Mouse (Mus musculus): ENCODE measurements at regions not wholly inside any gene's neighbourhood (a gene's known extent, or its start where the extent isn't known, plus 50 kb on each side); places are given as distances from the start of the nearest gene placed in this dataset.

GRCm38 (mm10) chr7:129995529-129995928 is 403.9 kb downstream of the Wdr11 start:
- no peaks in the 10 kb centered on the region for H3K27me3 ChIP-seq (ENCODE audit: control insufficient read depth, insufficient read depth, insufficient read length)
- H3K4me3 ChIP-seq (ENCODE audit: insufficient read depth, poor library complexity, severe bottlenecking) = no peak overlapping the region
- no peaks in the 10 kb centered on the region for H3K79me3 ChIP-seq (ENCODE audit: low read depth)
- TF ChIP-seq MYOD1 (IDR thresholded peaks at IDR 0.05; ENCODE audit: control insufficient read depth, insufficient read length, low read depth) (no peak), MAX (IDR thresholded peaks at IDR 0.05) (no peak), FOSL1 (IDR thresholded peaks at IDR 0.05; ENCODE audit: insufficient read depth, low read length, poor library complexity, severe bottlenecking) (no peak), USF1 (IDR thresholded peaks at IDR 0.05; ENCODE audit: low read depth) (no peak), CTCF (IDR thresholded peaks at IDR 0.05; ENCODE audit: control insufficient read depth, insufficient read depth, insufficient read length) (no peak), CEBPB (IDR thresholded peaks at IDR 0.05; ENCODE audit: low read depth) (no peak), MYOG (IDR thresholded peaks at IDR 0.05; ENCODE audit: control insufficient read depth, extremely low read depth, insufficient read length) (no peak)
- H3ac ChIP-seq (ENCODE audit: control insufficient read depth, insufficient read length, low read depth) = no peak overlapping the region
- no peaks in the 10 kb centered on the region for H3K79me2 ChIP-seq (ENCODE audit: control insufficient read depth, insufficient read depth)
- no peaks in the 10 kb centered on the region for H3K36me3 ChIP-seq (ENCODE audit: control insufficient read depth, insufficient read depth)

GRCm38 (mm10) chr7:130001064-130001463 is 409.4 kb downstream of the Wdr11 start:
- H3K79me2 ChIP-seq (ENCODE audit: control insufficient read depth, insufficient read depth) = no peaks in the 10 kb centered on the region
- no peak overlapping the region for H3ac ChIP-seq (ENCODE audit: control insufficient read depth, insufficient read length, low read depth)
- TF ChIP-seq MYOG (IDR thresholded peaks at IDR 0.05; ENCODE audit: control insufficient read depth, extremely low read depth, insufficient read length) (no peak), MYOD1 (IDR thresholded peaks at IDR 0.05; ENCODE audit: control insufficient read depth, insufficient read length, low read depth) (no peak), CTCF (IDR thresholded peaks at IDR 0.05; ENCODE audit: control insufficient read depth, insufficient read depth, insufficient read length) (no peak), CEBPB (IDR thresholded peaks at IDR 0.05; ENCODE audit: low read depth) (no peak), MAX (IDR thresholded peaks at IDR 0.05) (no peak), FOSL1 (IDR thresholded peaks at IDR 0.05; ENCODE audit: insufficient read depth, low read length, poor library complexity, severe bottlenecking) (no peak), USF1 (IDR thresholded peaks at IDR 0.05; ENCODE audit: low read depth) (no peak)
- H3K36me3 ChIP-seq (ENCODE audit: control insufficient read depth, insufficient read depth) = no peaks in the 10 kb centered on the region
- no peak overlapping the region for H3K4me3 ChIP-seq (ENCODE audit: insufficient read depth, poor library complexity, severe bottlenecking)
- no peaks in the 10 kb centered on the region for H3K79me3 ChIP-seq (ENCODE audit: low read depth)
- H3K27me3 ChIP-seq (ENCODE audit: control insufficient read depth, insufficient read depth, insufficient read length) = no peaks in the 10 kb centered on the region

GRCm38 (mm10) chr7:130002002-130002401 is 410.3 kb downstream of the Wdr11 start:
- H3K36me3 ChIP-seq (ENCODE audit: control insufficient read depth, insufficient read depth) = no peaks in the 10 kb centered on the region
- no peak overlapping the region for H3ac ChIP-seq (ENCODE audit: control insufficient read depth, insufficient read length, low read depth)
- no peak overlapping the region for H3K4me3 ChIP-seq (ENCODE audit: insufficient read depth, poor library complexity, severe bottlenecking)
- no peak for TF ChIP-seq USF1 (IDR thresholded peaks at IDR 0.05; ENCODE audit: low read depth)
- no peak for TF ChIP-seq MYOD1 (IDR thresholded peaks at IDR 0.05; ENCODE audit: control insufficient read depth, insufficient read length, low read depth)
- TF ChIP-seq CTCF (IDR thresholded peaks at IDR 0.05; ENCODE audit: control insufficient read depth, insufficient read depth, insufficient read length) = no peak
- no peak for TF ChIP-seq FOSL1 (IDR thresholded peaks at IDR 0.05; ENCODE audit: insufficient read depth, low read length, poor library complexity, severe bottlenecking)
- no peak for TF ChIP-seq CEBPB (IDR thresholded peaks at IDR 0.05; ENCODE audit: low read depth)
- no peak for TF ChIP-seq MAX (IDR thresholded peaks at IDR 0.05)
- TF ChIP-seq MYOG (IDR thresholded peaks at IDR 0.05; ENCODE audit: control insufficient read depth, extremely low read depth, insufficient read length) = no peak
- no peaks in the 10 kb centered on the region for H3K79me3 ChIP-seq (ENCODE audit: low read depth)
- H3K27me3 ChIP-seq (ENCODE audit: control insufficient read depth, insufficient read depth, insufficient read length) = peaks cover 4% of the 10 kb centered on the region
- no peaks in the 10 kb centered on the region for H3K79me2 ChIP-seq (ENCODE audit: control insufficient read depth, insufficient read depth)

- Histone ChIP-seq H3ac (ENCODE audit: control insufficient read depth, insufficient read length, low read depth) (no peak overlapping the region), H3K4me3 (ENCODE audit: insufficient read depth, poor library complexity, severe bottlenecking) (no peak overlapping the region), H3K27me3 (ENCODE audit: control insufficient read depth, insufficient read depth, insufficient read length) (peaks cover 4% of the 10 kb centered on the region), H3K79me3 (ENCODE audit: low read depth) (no peaks in the 10 kb centered on the region), H3K79me2 (ENCODE audit: control insufficient read depth, insufficient read depth) (no peaks in the 10 kb centered on the region), H3K36me3 (ENCODE audit: control insufficient read depth, insufficient read depth) (no peaks in the 10 kb centered on the region)
- TF ChIP-seq MYOG (IDR thresholded peaks at IDR 0.05; ENCODE audit: control insufficient read depth, extremely low read depth, insufficient read length) (no peak), MAX (IDR thresholded peaks at IDR 0.05) (no peak), USF1 (IDR thresholded peaks at IDR 0.05; ENCODE audit: low read depth) (no peak), MYOD1 (IDR thresholded peaks at IDR 0.05; ENCODE audit: control insufficient read depth, insufficient read length, low read depth) (no peak), CTCF (IDR thresholded peaks at IDR 0.05; ENCODE audit: control insufficient read depth, insufficient read depth, insufficient read length) (no peak), FOSL1 (IDR thresholded peaks at IDR 0.05; ENCODE audit: insufficient read depth, low read length, poor library complexity, severe bottlenecking) (no peak), CEBPB (IDR thresholded peaks at IDR 0.05; ENCODE audit: low read depth) (no peak)
These were observed 413.7 kb downstream of the Wdr11 start for GRCm38 (mm10) chr7:130005406-130005805.

- no peaks in the 10 kb centered on the region for H3K79me2 ChIP-seq (ENCODE audit: control insufficient read depth, insufficient read depth)
- no peaks in the 10 kb centered on the region for H3K36me3 ChIP-seq (ENCODE audit: control insufficient read depth, insufficient read depth)
- no peak overlapping the region for H3ac ChIP-seq (ENCODE audit: control insufficient read depth, insufficient read length, low read depth)
- peaks cover 4% of the 10 kb centered on the region for H3K27me3 ChIP-seq (ENCODE audit: control insufficient read depth, insufficient read depth, insufficient read length)
- TF ChIP-seq FOSL1 (IDR thresholded peaks at IDR 0.05; ENCODE audit: insufficient read depth, low read length, poor library complexity, severe bottlenecking) (no peak), USF1 (IDR thresholded peaks at IDR 0.05; ENCODE audit: low read depth) (no peak), MYOG (IDR thresholded peaks at IDR 0.05; ENCODE audit: control insufficient read depth, extremely low read depth, insufficient read length) (no peak), CTCF (IDR thresholded peaks at IDR 0.05; ENCODE audit: control insufficient read depth, insufficient read depth, insufficient read length) (no peak), MAX (IDR thresholded peaks at IDR 0.05) (no peak), MYOD1 (IDR thresholded peaks at IDR 0.05; ENCODE audit: control insufficient read depth, insufficient read length, low read depth) (no peak), CEBPB (IDR thresholded peaks at IDR 0.05; ENCODE audit: low read depth) (no peak)
- no peaks in the 10 kb centered on the region for H3K79me3 ChIP-seq (ENCODE audit: low read depth)
- H3K4me3 ChIP-seq (ENCODE audit: insufficient read depth, poor library complexity, severe bottlenecking) = no peak overlapping the region
These were observed 416.4 kb downstream of the Wdr11 start for GRCm38 (mm10) chr7:130007993-130008583.

All from C2C12 (cell line).